Mouse (Mus musculus) kidney, embryonic 16.5 days (tissue): ENCODE measurements around the gene Muc3. TPM values are rescaled to one million over a fixed set of nuclear protein-coding genes. Genes with fewer than 3 reads are reported as not detected.

Experiments
- ATAC-seq: fragments of 200-750 bp; cut with Nextera tagmentation; 2 replicates; pipeline ENCODE4 v1.8.0; 2017; ENCODE audit warnings: moderate TSS enrichment; ENCODE audit not compliant: low FRiP score, low TSS enrichment
- H3K27ac ChIP-seq: fragments of 300-500 bp; sonication (generic); 2 replicates; pipeline ENCODE4 v1.5.1; 2014; ENCODE audit warnings: low read length
- H3K27me3 ChIP-seq: fragments of 300-500 bp; sonication (generic); 2 replicates; pipeline ENCODE4 v1.6.1; 2014; ENCODE audit warnings: low read length, control low read depth, mixed read lengths; ENCODE audit not compliant: insufficient read depth
- H3K36me3 ChIP-seq: fragments of 300-500 bp; sonication (generic); 2 replicates; pipeline ENCODE4 v1.6.1; 2014; ENCODE audit warnings: low read length, control low read depth, mixed read lengths; ENCODE audit not compliant: insufficient read depth
- H3K4me1 ChIP-seq: fragments of 300-500 bp; sonication (generic); 2 replicates; pipeline ENCODE4 v1.6.1; 2014; ENCODE audit warnings: low read length, control low read depth, mixed read lengths; ENCODE audit not compliant: insufficient read depth
- H3K4me2 ChIP-seq: fragments of 300-500 bp; sonication (generic); replicated peaks from 2 replicates; pipeline ENCODE4 v1.6.1; 2014; ENCODE audit warnings: low read depth, low read length
- H3K4me3 ChIP-seq: fragments of 300-500 bp; sonication (generic); 2 replicates; pipeline ENCODE4 v1.5.1; 2014; ENCODE audit warnings: mild to moderate bottlenecking, low read length
- H3K9ac ChIP-seq: fragments of 300-500 bp; sonication (generic); replicated peaks from 2 replicates; pipeline ENCODE4 v1.6.1; 2014; ENCODE audit warnings: low read length
- H3K9me3 ChIP-seq: fragments of 300-500 bp; sonication (generic); 2 replicates; pipeline ENCODE4 v1.6.1; 2016; ENCODE audit warnings: low read length, control low read depth
- WGBS: fragments of 180-500 bp; shearing (Covaris S2); extraction: QIAGEN DNeasy Blood & Tissue Kit; methylation state at CpG from one replicate; pipeline ENCODE4 v1.1.7; 2014; 5-methylcytosine and 5-hydroxymethylcytosine counted together
- polyA plus RNA-seq: library from polyadenylated mRNA; unstranded; fragments of >200 nt; fragmentation: Nextera tagmentation; extraction: Ambion mirVana; gene quantifications from 2 replicates; pipeline ENCODE4 v1.2.1, GENCODE M21; 2015

The Muc3 gene
- polyA plus RNA-seq, 1 experiment from 2014 or later, result not detected

DNA sequence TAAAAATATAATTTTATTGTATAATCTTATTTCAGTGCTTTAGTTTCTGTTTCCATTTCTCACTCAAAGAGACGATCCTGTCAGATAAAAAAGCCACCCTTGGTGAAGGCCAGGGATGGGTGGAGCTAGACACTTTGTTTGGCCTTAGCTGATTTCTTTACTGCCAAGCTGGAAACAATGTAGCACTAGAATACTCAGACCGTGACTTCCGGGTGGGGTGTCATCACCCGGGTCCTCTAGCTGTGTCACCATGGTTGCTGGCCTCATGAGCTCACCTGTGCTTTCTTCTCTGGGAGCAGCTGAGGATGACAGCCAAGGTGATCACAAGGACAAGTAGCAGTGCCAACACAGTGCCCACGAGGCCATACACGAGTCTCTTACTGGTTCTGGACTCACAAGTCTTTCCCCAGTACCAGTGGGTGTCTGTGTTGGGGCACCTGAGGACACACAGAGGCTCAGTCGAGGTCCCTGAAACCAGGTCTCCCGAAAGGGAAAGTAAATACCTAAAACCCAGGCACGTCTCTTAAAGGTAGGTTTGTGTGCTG is 21.8 kb upstream of the Muc3 start:
- H3K36me3 ChIP-seq, result no peaks in the 10 kb centered on the region
- H3K4me2 ChIP-seq, result no peak overlapping the region
- peak overlapping the region; percentile 46; the same call in 1 of the 2 replicates for H3K27ac ChIP-seq
- 79% methylated on average over 9 of the region's 9 CpGs for WGBS
- no peaks in the 10 kb centered on the region for H3K9me3 ChIP-seq
- H3K27me3 ChIP-seq, result peaks cover 18% of the 10 kb centered on the region; the same call in 1 of the 2 replicates
- no peak for ATAC-seq
- no peaks in the 10 kb centered on the region for H3K4me1 ChIP-seq
- H3K9ac ChIP-seq, result no peak overlapping the region
- H3K4me3 ChIP-seq, result no peak overlapping the region

GRCm38 (mm10) chr5:137167539-137167938 is 18.4 kb upstream of the Muc3 start:
- no peaks in the 10 kb centered on the region for H3K4me1 ChIP-seq
- H3K27ac ChIP-seq, result no peak overlapping the region
- H3K27me3 ChIP-seq, result peaks cover 13% of the 10 kb centered on the region; the same call in 1 of the 2 replicates
- H3K9me3 ChIP-seq, result no peaks in the 10 kb centered on the region
- H3K4me2 ChIP-seq, result no peak overlapping the region
- H3K9ac ChIP-seq, result no peak overlapping the region
- no peaks in the 10 kb centered on the region for H3K36me3 ChIP-seq
- no peak for ATAC-seq
- no peak overlapping the region for H3K4me3 ChIP-seq
- WGBS, result 72% methylated on average over 6 of the region's 6 CpGs

- no peaks in the 10 kb centered on the region for H3K36me3 ChIP-seq
- 74% methylated on average over 9 of the region's 9 CpGs for WGBS
- no peaks in the 10 kb centered on the region for H3K4me1 ChIP-seq
- no peaks in the 10 kb centered on the region for H3K9me3 ChIP-seq
- H3K27ac ChIP-seq, result no peak overlapping the region
- no peak overlapping the region for H3K4me3 ChIP-seq
- no peak overlapping the region for H3K4me2 ChIP-seq
- H3K27me3 ChIP-seq, result peaks cover 13% of the 10 kb centered on the region; the same call in 1 of the 2 replicates
- H3K9ac ChIP-seq, result no peak overlapping the region
- no peak for ATAC-seq
These were observed 16.9 kb upstream of the Muc3 start for GRCm38 (mm10) chr5:137166012-137166411.

- no peaks in the 10 kb centered on the region for H3K36me3 ChIP-seq
These were observed 12.7 kb upstream of the Muc3 start for GRCm38 (mm10) chr5:137161853-137162252.

GRCm38 (mm10) chr5:137159461-137159860 is 10.3 kb upstream of the Muc3 start:
- H3K27ac ChIP-seq, result no peak overlapping the region
- peaks cover 3% of the 10 kb centered on the region for H3K9me3 ChIP-seq
- no peaks in the 10 kb centered on the region for H3K4me1 ChIP-seq
- H3K9ac ChIP-seq, result no peak overlapping the region
- H3K4me2 ChIP-seq, result no peak overlapping the region
- no peaks in the 10 kb centered on the region for H3K36me3 ChIP-seq
- ATAC-seq, result no peak
- no peaks in the 10 kb centered on the region for H3K27me3 ChIP-seq
- no peak overlapping the region for H3K4me3 ChIP-seq
- 32% methylated on average over 11 of the region's 11 CpGs for WGBS

More at GRCm38 (mm10) chr5:137161853-137162252, 12.7 kb upstream of the Muc3 start:
- Histone ChIP-seq H3K4me2 (no peak overlapping the region), H3K4me3 (no peak overlapping the region), H3K9me3 (peaks cover 3% of the 10 kb centered on the region), H3K27me3 (peaks cover 2% of the 10 kb centered on the region; the same call in 1 of the 2 replicates), H3K27ac (no peak overlapping the region), H3K9ac (no peak overlapping the region), H3K4me1 (no peaks in the 10 kb centered on the region)
- 72% methylated on average over 4 of the region's 4 CpGs for WGBS
- ATAC-seq, result no peak

GRCm38 (mm10) chr5:137153289-137153688 is 4.2 kb upstream of the Muc3 start:
- WGBS, result 96% methylated on average over 5 of the region's 5 CpGs
- Histone ChIP-seq H3K4me3 (no peak overlapping the region), H3K9ac (no peak overlapping the region), H3K4me1 (no peaks in the 10 kb centered on the region), H3K27me3 (no peaks in the 10 kb centered on the region), H3K27ac (no peak overlapping the region), H3K9me3 (peaks cover 19% of the 10 kb centered on the region), H3K36me3 (no peaks in the 10 kb centered on the region), H3K4me2 (no peak overlapping the region)
- no peak for ATAC-seq

DNA sequence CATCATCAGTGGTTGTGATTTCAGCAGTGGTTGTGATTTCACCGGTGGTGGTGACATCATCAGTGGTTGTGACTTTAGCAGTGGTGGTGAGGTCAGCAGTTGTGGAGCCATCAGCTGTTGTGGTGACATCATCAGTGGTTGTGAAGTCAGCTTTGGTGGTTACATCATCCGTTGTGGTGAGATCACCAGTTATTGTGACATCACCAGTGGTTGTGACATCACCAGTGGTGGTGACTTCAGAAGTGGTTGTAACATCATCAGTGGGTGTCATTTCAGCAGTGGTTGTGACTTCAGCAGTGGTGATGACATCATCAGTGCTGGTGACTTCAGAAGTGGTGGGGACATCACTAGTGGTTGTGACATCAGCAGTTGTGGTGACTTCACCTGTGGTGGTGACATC is 3.5 kb upstream of the Muc3 start:
- 75% methylated on average over 2 of the region's 2 CpGs for WGBS
- Histone ChIP-seq H3K4me3 (no peak overlapping the region), H3K36me3 (no peaks in the 10 kb centered on the region), H3K27me3 (no peaks in the 10 kb centered on the region), H3K4me1 (no peaks in the 10 kb centered on the region), H3K9me3 (peaks cover 19% of the 10 kb centered on the region), H3K4me2 (no peak overlapping the region), H3K9ac (no peak overlapping the region), H3K27ac (no peak overlapping the region)
- ATAC-seq, result no peak; the same call in 1 of the 2 replicates

DNA sequence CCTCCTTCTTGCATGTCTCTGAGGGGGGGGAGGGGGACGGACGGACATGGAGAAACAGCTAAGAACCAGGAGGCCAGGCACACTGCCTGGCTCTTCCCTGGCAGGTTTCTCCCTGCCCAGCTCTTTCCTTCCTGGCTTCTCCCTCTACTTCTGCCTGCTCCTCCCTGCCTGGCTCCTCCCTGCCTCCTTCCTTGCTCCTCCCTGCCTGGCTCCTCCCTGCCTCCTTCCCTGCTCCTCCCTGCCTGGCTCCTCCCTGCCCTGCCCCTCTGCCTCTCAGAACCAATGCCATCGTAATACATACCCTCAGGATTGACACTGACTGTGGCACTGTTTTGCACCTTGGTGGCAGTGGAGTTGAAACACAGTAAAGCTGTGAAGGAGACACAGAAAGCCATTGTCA is 8.3 kb downstream of the Muc3 start:
- no peaks in the 10 kb centered on the region for H3K9me3 ChIP-seq
- H3K27me3 ChIP-seq, result no peaks in the 10 kb centered on the region
- H3K4me2 ChIP-seq, result no peak overlapping the region
- no peaks in the 10 kb centered on the region for H3K36me3 ChIP-seq
- no peaks in the 10 kb centered on the region for H3K4me1 ChIP-seq
- WGBS, result 26% methylated on average over 3 of the region's 3 CpGs
- no peak overlapping the region for H3K4me3 ChIP-seq
- no peak overlapping the region for H3K27ac ChIP-seq
- H3K9ac ChIP-seq, result no peak overlapping the region
- no peak for ATAC-seq

- H3K9ac ChIP-seq, result no peak overlapping the region
- H3K27ac ChIP-seq, result no peak overlapping the region
- no peaks in the 10 kb centered on the region for H3K36me3 ChIP-seq
- H3K4me2 ChIP-seq, result no peak overlapping the region
- WGBS, result 85% methylated on average over 10 of the region's 10 CpGs
- H3K9me3 ChIP-seq, result no peaks in the 10 kb centered on the region
- H3K4me1 ChIP-seq, result no peaks in the 10 kb centered on the region
- H3K27me3 ChIP-seq, result no peaks in the 10 kb centered on the region
- no peak overlapping the region for H3K4me3 ChIP-seq
- ATAC-seq, result no peak
These were observed 10.1 kb downstream of the Muc3 start for GRCm38 (mm10) chr5:137138977-137139376.

DNA sequence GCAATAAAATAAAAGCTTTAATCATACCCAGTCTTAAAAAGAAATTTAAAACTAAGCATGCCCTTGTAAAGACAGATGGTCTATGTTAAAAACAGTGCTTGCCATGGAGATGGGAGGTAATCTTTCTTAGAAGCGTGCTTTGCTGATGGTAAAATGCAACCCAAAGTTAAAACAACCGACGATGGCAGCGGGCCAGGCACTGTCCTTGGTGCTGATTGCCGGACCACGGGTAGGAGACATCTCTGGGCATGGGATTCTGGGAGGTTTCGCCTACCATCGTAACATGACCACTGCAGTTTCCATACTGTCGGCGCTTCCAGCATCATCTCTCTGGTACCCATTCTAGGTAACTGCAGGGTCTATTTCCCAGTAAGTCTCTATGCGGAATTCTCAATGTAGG is 14.2 kb downstream of the Muc3 start:
- 27% methylated on average over 11 of the region's 11 CpGs for WGBS
- Histone ChIP-seq H3K36me3 (no peaks in the 10 kb centered on the region), H3K9me3 (no peaks in the 10 kb centered on the region), H3K4me3 (no peak overlapping the region), H3K27ac (no peak overlapping the region), H3K4me2 (no peak overlapping the region), H3K27me3 (no peaks in the 10 kb centered on the region), H3K9ac (no peak overlapping the region), H3K4me1 (no peaks in the 10 kb centered on the region)
- ATAC-seq, result no peak
